Mouse (Mus musculus): ENCODE results near the gene Tcp1.

DNA sequence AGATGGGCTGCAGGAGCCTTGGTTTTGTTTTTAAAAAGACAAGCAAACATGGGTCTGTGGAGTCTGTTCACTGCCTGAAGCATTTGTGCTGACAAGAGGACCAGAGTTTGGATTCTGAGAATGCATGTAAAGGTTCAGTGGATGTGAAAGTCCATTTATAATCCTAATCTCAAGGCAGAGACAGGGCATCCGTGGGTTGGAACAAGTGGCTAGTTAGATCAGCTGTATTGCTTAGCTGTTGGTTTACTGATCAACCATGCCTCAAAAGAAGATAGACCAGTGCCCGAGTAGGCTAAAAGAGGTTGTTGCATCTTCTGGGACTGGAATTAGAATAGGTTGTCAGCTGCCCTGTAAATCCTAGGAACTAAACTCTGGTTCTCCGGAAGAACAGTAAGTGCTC, 48.0 kb downstream of the Tcp1 start:
- TF ChIP-seq CTCF (IDR thresholded peaks at IDR 0.05; ENCODE audit: control insufficient read depth, insufficient read depth, insufficient replicate concordance, low read depth, low read length), result no peak
- TF ChIP-seq POLR2A (IDR thresholded peaks at IDR 0.05; ENCODE audit: control insufficient read depth, low read depth, low read length), result no peak
